ENCODE assay signal across 19 mouse cellular contexts in the genomic region with DNA sequence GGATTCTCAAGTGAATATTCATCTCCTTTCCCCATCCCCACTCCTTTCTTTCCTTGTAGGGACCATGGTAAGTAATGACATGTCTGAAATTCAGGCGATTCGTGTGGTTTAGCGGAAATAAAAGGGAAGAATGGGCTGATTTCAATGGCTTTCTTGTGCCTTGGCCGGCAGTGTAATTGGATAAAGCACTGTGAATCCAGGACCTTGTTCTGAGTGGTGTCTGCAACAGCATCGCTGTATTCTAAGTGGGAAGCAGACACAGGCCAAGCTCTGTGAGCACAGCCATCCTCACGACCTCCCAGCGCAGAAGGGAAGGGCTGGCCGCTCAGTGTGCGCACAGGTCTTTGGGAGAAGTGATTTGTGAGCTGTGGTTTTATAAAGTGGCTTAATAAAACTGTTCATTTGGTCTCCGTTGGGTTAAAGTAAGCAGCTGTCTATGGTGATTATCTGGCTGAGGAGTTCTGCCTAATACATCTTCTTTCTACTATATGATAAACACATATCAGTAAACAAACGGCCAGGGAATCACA. TPM values are rescaled to one million over a fixed set of nuclear protein-coding genes. Genes with fewer than 3 reads are reported as not detected.
DNase-seq lines count a peak whose midpoint lies in the region; ATAC-seq and TF ChIP-seq lines count a peak whose summit lies in the region.
"Had no signal": no experiment of that assay in that cellular context is flagged by ENCODE, and none has a peak within 500 bp of the region (broad histone marks: within the 10 kb centered on the region; RNA-seq: fewer than 3 reads in every experiment).

No protein-coding gene starts in this region.

- peaks cover 87% of the 10 kb centered on the region for H3K4me1 ChIP-seq in hindbrain, embryonic 10.5 days (replicated peaks)
- H3K4me1 ChIP-seq in hindbrain, postnatal 0 days (ENCODE audit: insufficient read depth, low read length), result peaks cover 44% of the 10 kb centered on the region
- H3K4me1 ChIP-seq in midbrain, embryonic 16.5 days (ENCODE audit: control insufficient read depth, insufficient read depth, low read length), result peaks cover 18% of the 10 kb centered on the region

- H3K9me3 ChIP-seq in hindbrain, embryonic 10.5 days, result no peaks in the 10 kb centered on the region
- H3K9me3 ChIP-seq in hindbrain, postnatal 0 days (ENCODE audit: low read length), result no peaks in the 10 kb centered on the region
- no peaks in the 10 kb centered on the region for H3K9me3 ChIP-seq in midbrain, embryonic 16.5 days (replicated peaks; ENCODE audit: control insufficient read depth, low read length, poor library complexity, severe bottlenecking)
- H3K9me3 ChIP-seq: embryonic facial prominence, embryonic 13.5 days; limb, embryonic 12.5 days; liver, embryonic 12.5 days had no signal

- H3K4me3 ChIP-seq in hindbrain, embryonic 10.5 days, result no peak overlapping the region
- no peak overlapping the region for H3K4me3 ChIP-seq in hindbrain, postnatal 0 days (ENCODE audit: low read length)
- H3K4me3 ChIP-seq in midbrain, embryonic 16.5 days (ENCODE audit: low read depth, low read length), result no peak overlapping the region
- H3K4me3 ChIP-seq: embryonic facial prominence, embryonic 13.5 days; heart, adult 2 months; limb, embryonic 12.5 days; liver, embryonic 12.5 days had no signal

- H3K27me3 ChIP-seq in hindbrain, embryonic 10.5 days (ENCODE audit: insufficient read depth, poor library complexity, severe bottlenecking), result no peaks in the 10 kb centered on the region
- H3K27me3 ChIP-seq in hindbrain, postnatal 0 days (ENCODE audit: insufficient read depth, low read length), result no peaks in the 10 kb centered on the region
- H3K27me3 ChIP-seq in midbrain, embryonic 16.5 days (ENCODE audit: control insufficient read depth, insufficient read depth, low read depth, low read length), result peaks cover 5% of the 10 kb centered on the region; the same call in 1 of the 2 replicates
- H3K27me3 ChIP-seq: limb, embryonic 12.5 days; liver, embryonic 12.5 days had no signal

- H3K9ac ChIP-seq in hindbrain, postnatal 0 days (replicated peaks; ENCODE audit: low read length), result no peak overlapping the region
- no peak overlapping the region for H3K9ac ChIP-seq in midbrain, embryonic 16.5 days (ENCODE audit: low read depth, low read length)
- H3K9ac ChIP-seq: embryonic facial prominence, embryonic 13.5 days; limb, embryonic 12.5 days; liver, embryonic 12.5 days had no signal

- no peak for DNase-seq in hindbrain, embryonic 10.5 days (ENCODE audit: low spot score)
- no peak for DNase-seq in hindbrain, postnatal 0 days (ENCODE audit: low spot score)
- peak; percentile 65 for DNase-seq in NIH3T3 (ENCODE audit: low read depth)
- peak; percentile 72 for DNase-seq in brain, embryonic 14.5 days (ENCODE audit: low read depth)
- DNase-seq in left cerebral cortex, postnatal 14 days (ENCODE audit: low spot score in 2 of 2), result no peak
- no peak for DNase-seq in spleen, adult 12 weeks (ENCODE audit: low spot score)
- DNase-seq: adrenal gland, adult 2 months; cerebellum, postnatal 14 days; gastrocnemius, postnatal 14 days; heart, adult 2 months; kidney, postnatal 4 days; lung, adult 2 months; lung, postnatal 36 days; thymus, adult 2 months had no signal

- no peak for TF ChIP-seq CTCF in hindbrain, postnatal 0 days (IDR thresholded peaks at IDR 0.05; ENCODE audit: low read depth)
- no peak for TF ChIP-seq CTCF in brain, embryonic 14.5 days (IDR thresholded peaks at IDR 0.05; ENCODE audit: borderline replicate concordance, extremely low read depth, insufficient read depth, insufficient read length)

- 71% methylated on average over 11 of the region's 11 CpGs for WGBS in hindbrain, embryonic 10.5 days
- WGBS in hindbrain, postnatal 0 days, result 54% methylated on average over 11 of the region's 11 CpGs
- WGBS in midbrain, embryonic 16.5 days, result 27% methylated on average over 11 of the region's 11 CpGs

- intact Hi-C loops in left cerebral cortex, postnatal 14 days (cut with DNase I), result no loop called here

- ATAC-seq in hindbrain, postnatal 0 days, result no peak
- peak; percentile 49; the same call in 1 of the 2 replicates for ATAC-seq in midbrain, embryonic 16.5 days
- ATAC-seq: intestine, embryonic 16.5 days; liver, embryonic 12.5 days had no signal

- no peak overlapping the region for H3K4me2 ChIP-seq in hindbrain, postnatal 0 days (ENCODE audit: low read depth, low read length)
- H3K4me2 ChIP-seq in midbrain, embryonic 16.5 days (ENCODE audit: low read length), result 0 out of 2 replicates have a peak overlapping the region, but pooled peaks have one; percentile 14
- H3K4me2 ChIP-seq: embryonic facial prominence, embryonic 13.5 days; limb, embryonic 12.5 days; liver, embryonic 12.5 days had no signal

- 0 out of 2 replicates have a peak overlapping the region, but pooled peaks have one; percentile 36 for H3K27ac ChIP-seq in hindbrain, embryonic 10.5 days
- H3K27ac ChIP-seq in hindbrain, postnatal 0 days, result no peak overlapping the region; the same call in 1 of the 2 replicates
- no peak overlapping the region for H3K27ac ChIP-seq in midbrain, embryonic 16.5 days (ENCODE audit: low read length)
- H3K27ac ChIP-seq: embryonic facial prominence, embryonic 13.5 days; limb, embryonic 12.5 days; liver, embryonic 12.5 days had no signal

- H3K36me3 ChIP-seq in hindbrain, embryonic 10.5 days, result no peaks in the 10 kb centered on the region; the same call in 1 of the 2 replicates
- H3K36me3 ChIP-seq in hindbrain, postnatal 0 days (ENCODE audit: insufficient read depth, low read length), result no peaks in the 10 kb centered on the region
- H3K36me3 ChIP-seq in midbrain, embryonic 16.5 days (ENCODE audit: control insufficient read depth, insufficient read depth, low read length), result no peaks in the 10 kb centered on the region
- H3K36me3 ChIP-seq: embryonic facial prominence, embryonic 13.5 days; liver, embryonic 12.5 days had no signal

- no peak for TF ChIP-seq POLR2A in brain, embryonic 14.5 days (IDR thresholded peaks at IDR 0.05; ENCODE audit: borderline replicate concordance, extremely low read depth, insufficient read depth, insufficient read length, poor library complexity, severe bottlenecking)

RNA-seq across cellular contexts. Expression of gene Peli2, which starts 15.3 kb away (rescaled TPM):
- polyA plus RNA-seq in hindbrain, embryonic 10.5 days (2016; fragmentation: Nextera tagmentation; extraction: Ambion mirVana), result 16.0 and 16.9 TPM in 2 replicates
- total RNA-seq in hindbrain, postnatal 0 days (2014; rRNA removed), result 38.8 and 63.6 TPM in 2 replicates
- 15.1 and 16.5 TPM in 2 replicates for polyA plus RNA-seq in hindbrain, postnatal 0 days (2015; fragmentation: Nextera tagmentation; extraction: Ambion mirVana)
- 14.0 and 18.0 TPM in 2 replicates for polyA plus RNA-seq in brain, embryonic 14.5 days (2012; rRNA removed)
- 4.6 and 5.0 TPM in 2 replicates for polyA plus RNA-seq in midbrain, embryonic 16.5 days (2015; fragmentation: Nextera tagmentation; extraction: Ambion mirVana)
- 10 to 100 TPM; 18.9 to 26.2 TPM for total RNA-seq in left cerebral cortex, postnatal 14 days (2021)

Comparison
In these comparisons a context has a peak if more than half of its experiments do, and no peak if none do; other contexts are left out.
1. DNase-seq: peak in NIH3T3 (single experiment) and brain, embryonic 14.5 days (single experiment); none in hindbrain, embryonic 10.5 days (single experiment), hindbrain, postnatal 0 days (single experiment), left cerebral cortex, postnatal 14 days (0 of 2) and spleen, adult 12 weeks (single experiment).